Mouse (Mus musculus): ENCODE data around the gene Scamp1.
A peak's percentile ranks its signal among the peaks of the same experiment; 100 is the strongest.
"Not testable (repeated sequence)": the region's sequence is repeated elsewhere in the genome, so short reads cannot be mapped to it uniquely, and the experiment has no call there.

Gene Scamp1

GRCm38 (mm10) chr13:94285281-94285871, at the start of gene Scamp1:
Gene Scamp1 (minus strand): TSS chr13:94285857.
- peak; percentile 94 to 97 for DNase-seq (ENCODE audit: inconsistent age in 2 of 2, low spot score in 1 of 2)

DNA sequence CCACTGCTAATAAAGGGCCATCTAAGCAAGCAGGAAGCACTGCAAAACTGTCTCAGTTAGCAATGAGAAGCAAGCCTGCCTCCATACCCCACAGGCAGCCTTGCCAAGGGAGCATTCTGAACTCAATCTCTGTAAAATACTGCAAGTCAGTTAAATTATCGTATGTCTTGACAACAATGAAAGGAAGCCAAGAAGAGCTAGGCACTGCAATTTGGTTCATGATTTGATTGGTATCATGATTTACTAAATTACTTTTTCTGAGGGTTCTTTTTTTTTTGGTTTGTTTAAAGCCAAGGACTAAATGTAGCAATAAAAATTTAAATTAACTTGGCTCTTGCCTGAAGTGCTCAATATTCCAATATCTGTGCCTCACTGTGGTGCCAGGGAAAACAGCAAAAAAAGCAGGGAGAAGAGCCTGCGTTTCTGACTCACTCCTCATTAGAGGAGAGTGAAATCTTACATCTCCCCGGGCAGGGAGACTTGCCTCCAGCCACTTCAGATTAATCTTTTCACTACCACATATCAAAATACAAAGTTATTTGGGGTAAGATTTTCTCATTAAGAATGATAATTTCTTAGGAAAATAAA, 44.8 kb upstream of the Scamp1 start:
- no peak for DNase-seq (ENCODE audit: inconsistent age in 2 of 2, low spot score in 1 of 2)

DNA sequence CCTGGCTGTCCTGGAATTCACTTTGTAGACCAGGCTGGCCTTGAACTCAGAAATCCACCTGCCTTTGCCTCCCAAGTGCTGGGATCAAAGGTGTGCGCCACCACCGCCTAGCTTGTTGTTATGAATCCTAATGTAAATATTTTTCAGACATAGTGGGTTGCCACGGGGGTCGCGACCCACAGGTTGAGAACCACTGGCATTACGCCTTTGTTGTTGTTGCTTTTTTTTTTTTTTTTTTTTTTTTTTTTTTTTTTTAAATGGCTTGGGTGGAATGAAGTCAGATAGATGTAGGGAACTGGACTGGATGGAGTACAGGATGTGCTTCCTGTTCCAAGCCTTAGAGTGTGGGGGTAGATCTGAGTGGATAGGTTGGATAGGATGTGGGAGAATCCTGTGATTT, 43.3 kb upstream of the Scamp1 start:
- not testable (repeated sequence) for DNase-seq (ENCODE audit: inconsistent age in 2 of 2, low spot score in 1 of 2)

- peak; percentile 76 to 92 for DNase-seq (ENCODE audit: inconsistent age in 2 of 2, low spot score in 1 of 2)
Measured at GRCm38 (mm10) chr13:94328063-94328462, 42.4 kb upstream of the Scamp1 start.

DNA sequence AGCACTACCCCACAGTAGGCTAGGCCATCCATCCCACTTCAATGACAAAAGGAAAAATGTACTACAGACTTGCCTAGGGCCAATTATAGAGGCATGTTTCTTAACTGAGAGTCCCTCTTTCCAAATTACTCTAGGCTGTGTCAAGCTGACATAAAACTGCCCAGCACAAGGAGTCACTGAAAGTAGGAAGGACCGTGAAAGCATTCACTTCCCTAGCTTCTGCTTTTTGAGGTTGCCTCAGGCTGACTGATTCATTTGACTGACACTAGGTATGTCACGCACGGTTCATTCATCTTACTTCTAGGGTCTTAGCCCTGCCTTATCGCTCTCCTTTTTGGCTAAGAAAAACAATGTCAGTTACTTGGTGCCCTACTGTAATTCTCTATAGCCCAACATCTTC, 36.8 kb upstream of the Scamp1 start:
- DNase-seq (ENCODE audit: inconsistent age in 2 of 2, low spot score in 1 of 2), result no peak

DNA sequence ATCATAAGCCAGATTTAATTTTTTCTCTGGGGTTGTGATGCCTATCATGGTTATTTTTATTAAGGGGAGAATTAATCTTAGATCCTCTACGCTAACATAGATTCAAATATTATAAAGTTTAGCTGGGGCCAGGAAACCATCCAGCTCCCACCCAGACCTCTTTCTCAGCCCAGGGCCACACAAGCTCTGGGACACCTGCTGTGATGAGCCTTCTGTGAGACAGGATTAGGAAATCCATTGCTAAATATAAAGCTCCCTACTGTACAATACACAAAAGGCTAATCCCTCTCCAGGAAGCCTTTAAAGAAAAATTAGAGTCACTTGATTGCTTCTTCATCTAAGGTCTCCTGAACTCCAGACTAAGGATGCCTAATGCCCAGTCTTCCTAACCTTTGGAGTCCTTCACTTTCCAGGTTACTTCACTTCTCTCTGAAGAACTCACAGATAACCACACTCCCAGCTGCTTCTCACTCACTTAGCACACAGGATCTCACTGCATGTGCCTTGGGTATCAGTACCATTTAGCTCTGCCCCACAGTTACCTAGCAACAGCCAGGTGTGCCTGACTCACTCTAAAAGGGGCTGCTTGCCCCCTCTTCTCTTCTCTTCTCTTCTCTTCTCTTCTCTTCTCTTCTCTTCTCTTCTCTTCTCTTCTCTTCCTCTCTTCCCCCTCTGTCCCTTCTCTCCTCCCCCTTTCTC, 35.6 kb upstream of the Scamp1 start:
- DNase-seq (ENCODE audit: inconsistent age in 2 of 2, low spot score in 1 of 2), result no peak

DNA sequence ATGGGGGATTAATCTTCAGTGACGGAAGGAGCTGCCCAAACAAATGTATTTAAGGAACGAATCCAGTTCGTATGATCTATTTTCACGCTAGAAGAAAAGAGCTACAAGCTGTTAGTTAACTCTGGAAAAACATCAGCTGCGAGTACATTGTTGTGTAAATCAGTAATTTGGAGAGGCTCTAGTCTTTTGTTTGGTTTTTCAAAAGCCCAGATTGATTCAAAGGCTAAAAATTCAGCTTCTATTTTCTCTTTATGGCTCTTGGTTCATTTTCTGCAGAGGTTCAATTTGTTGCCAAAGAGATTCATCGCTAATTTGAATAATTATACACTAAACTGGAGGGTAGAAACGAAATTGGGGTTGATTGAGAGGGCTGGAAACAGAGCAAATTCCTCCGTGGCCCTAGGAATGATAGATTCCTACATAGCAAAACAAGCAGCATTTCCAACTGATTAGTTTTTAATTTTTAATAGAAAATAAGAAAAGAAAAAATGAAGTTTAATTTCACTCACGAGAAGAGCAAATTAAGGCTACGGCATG, 31.4 kb upstream of the Scamp1 start:
- no peak for DNase-seq (ENCODE audit: inconsistent age in 2 of 2, low spot score in 1 of 2)

DNA sequence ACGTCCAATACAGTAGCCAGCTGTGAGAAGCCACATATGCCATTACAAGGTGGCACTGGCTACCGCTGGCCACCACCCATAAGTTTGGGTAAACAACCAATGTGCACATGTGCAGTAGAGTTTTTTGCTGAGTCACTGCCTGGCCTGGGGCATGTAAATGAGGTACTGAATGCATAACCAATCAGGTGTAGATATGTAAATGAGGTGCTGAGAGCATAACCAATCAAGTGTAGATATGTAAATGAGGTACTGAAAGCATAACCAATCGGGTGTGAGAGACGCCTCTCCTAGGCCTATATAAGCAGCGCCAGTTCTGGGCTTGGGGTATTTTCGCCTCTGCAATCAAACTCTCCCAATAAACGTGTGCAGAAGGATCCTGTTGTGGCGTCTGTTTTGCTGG, 27.2 kb upstream of the Scamp1 start:
- DNase-seq (ENCODE audit: inconsistent age in 2 of 2, low spot score in 1 of 2), result not testable (repeated sequence)

DNA sequence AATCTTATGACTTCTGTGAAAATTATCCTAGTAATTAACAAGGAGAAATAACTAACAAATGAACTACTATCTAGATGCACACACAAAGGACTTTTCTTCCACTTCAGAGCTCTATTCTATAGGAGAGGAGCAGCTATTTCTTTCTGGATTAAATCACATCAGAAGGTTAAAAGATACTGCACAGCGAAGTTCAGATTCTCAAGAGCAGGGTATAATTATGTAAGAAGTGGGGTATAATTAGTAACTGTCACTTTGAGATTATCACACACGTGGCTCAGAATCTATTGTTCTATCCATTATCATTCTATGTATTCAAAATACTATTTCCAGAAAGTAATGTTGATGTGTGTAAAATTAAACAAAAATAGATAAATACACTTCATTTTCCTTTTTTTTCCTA, 22.6 kb upstream of the Scamp1 start:
- no peak for DNase-seq (ENCODE audit: inconsistent age in 2 of 2, low spot score in 1 of 2)

- DNase-seq (ENCODE audit: inconsistent age in 2 of 2, low spot score in 1 of 2), result no peak
Measured at GRCm38 (mm10) chr13:94307531-94307930, 21.9 kb upstream of the Scamp1 start.

- DNase-seq (ENCODE audit: inconsistent age in 2 of 2, low spot score in 1 of 2), result no peak
Measured at GRCm38 (mm10) chr13:94306968-94307289, 21.3 kb upstream of the Scamp1 start.

- peak; percentile 48 to 64 for DNase-seq (ENCODE audit: inconsistent age in 2 of 2, low spot score in 1 of 2)
Measured at GRCm38 (mm10) chr13:94306277-94306967, 20.8 kb upstream of the Scamp1 start.

DNA sequence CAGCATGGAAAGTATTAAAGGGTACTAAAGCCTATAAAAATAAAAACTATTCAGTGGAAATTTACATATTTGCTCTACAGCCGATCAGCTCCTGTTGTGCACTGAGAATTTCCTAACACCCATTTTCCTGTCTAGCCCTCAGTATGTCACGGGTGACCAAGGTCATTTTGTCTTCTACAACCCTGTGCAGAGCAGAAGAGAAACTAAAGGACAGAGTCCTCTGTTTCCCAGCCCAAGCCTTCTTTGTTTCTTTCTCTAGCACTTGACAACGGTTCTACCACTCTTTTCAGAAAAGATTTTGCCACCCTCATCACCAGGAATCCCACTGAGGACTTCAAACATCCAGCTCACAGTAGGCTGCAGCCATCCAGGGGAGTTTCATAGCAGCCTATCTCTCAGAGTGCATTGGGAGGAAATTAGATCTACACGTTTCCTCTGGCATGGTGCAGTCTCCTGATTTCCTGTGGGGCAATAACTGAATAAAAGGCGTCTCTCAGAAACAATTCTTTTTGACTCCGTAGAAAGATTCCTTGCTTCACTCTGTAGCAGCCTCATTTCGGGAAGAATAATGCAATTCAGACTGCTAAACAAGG, 15.4 kb upstream of the Scamp1 start:
- peak in 1 of 2 experiments; percentile 67 for DNase-seq (ENCODE audit: inconsistent age in 2 of 2, low spot score in 1 of 2)

DNA sequence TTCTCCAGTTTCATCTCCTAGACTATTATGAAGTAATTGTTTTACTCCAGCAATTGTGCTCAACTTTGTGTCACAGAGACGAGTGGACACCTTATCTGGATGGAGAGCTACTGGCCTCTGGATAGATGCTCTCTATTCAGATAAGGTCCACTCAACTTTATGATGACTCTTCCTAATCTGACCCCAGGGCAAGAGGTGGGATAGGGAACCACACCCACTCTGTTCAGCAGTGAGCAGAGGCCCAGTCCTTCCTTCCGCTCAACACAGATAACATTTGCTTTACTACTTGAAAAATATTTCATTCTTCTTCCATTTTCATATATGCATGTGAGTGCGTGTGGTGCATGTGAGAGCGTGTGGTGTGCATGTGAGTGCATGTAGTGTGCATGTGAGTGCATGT, 14.6 kb upstream of the Scamp1 start:
- DNase-seq (ENCODE audit: inconsistent age in 2 of 2, low spot score in 1 of 2), result no peak

DNA sequence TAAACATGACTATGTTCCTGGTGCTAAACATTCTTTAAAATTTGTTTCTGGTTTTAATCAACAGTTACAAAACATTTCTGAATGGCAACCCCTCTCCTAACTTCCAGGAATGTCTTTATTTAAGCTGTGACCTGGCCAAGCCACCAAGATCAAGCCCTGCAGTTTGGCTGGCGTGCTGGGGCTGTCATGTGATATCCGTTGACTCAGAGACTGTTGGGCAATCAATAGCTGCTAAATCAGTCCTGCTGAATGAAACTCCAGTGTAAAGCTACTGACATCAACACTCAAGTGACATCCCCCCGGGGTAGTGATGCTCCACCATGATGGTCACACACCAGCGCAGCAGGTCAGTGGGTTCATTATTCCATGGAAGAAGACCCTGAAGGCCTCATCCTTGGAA, 12.7 kb upstream of the Scamp1 start:
- peak; percentile 72 to 90 for DNase-seq (ENCODE audit: inconsistent age in 2 of 2, low spot score in 1 of 2)

DNA sequence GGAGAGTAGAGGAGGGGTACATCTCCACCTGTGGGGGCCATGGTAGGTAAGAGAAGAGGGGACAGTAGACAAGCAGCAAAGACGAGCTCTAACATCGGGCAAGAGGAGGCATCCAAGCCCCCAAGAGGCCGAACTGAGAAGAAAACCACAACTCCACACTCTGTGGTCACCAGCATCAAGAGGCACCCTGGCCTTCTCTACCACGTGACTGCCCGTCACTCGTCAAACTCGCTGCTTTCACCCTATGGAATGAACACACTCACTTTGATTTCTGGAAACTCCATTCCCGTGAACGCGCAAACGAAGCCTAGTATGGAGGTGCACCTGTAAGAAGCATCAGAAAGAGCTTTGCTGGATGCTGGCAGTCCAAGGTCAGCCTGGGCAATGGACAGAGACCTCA, 10.7 kb upstream of the Scamp1 start:
- no peak for DNase-seq (ENCODE audit: inconsistent age in 2 of 2, low spot score in 1 of 2)

DNA sequence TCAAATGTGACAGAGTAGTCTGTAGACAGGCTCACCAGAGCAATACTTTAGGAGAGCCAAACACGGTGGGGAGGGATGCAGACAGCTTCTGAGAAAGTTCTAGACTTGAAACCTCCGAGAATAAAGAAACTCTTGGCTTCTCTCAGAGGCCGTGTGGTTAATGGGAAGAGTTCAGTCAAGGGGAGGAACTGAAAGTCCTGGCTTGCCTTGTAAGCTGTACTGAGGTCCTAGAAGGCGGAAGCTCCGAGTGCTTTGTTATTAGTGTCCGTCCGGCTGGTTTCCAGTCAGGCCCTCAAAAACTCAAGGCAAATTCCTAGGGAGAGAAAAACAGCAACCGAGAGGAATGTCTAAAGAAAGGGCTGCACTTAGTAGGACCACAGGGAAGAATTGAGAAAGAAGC, 10.3 kb upstream of the Scamp1 start:
- peak in 1 of 2 experiments; percentile 23 for DNase-seq (ENCODE audit: inconsistent age in 2 of 2, low spot score in 1 of 2)

DNA sequence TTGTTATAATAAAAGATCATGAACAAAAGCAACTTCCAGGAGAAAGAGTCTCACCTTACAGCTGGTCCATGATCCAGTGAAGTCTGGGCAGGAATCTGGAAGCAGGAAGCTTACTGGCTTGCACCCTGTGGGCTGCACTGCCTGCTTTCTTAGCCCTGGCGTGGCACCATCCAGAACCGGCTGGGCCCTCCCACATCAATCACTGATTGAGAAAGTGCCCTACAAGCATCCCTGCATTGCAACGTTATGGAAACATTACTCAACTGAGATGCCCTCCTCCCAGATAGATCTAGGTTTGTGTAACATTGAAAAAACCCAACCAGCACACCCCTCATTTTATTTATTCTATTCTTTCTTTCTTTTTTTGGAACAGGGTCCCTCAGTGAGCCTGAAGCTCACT, 9.2 kb upstream of the Scamp1 start:
- no peak for DNase-seq (ENCODE audit: inconsistent age in 2 of 2, low spot score in 1 of 2)

DNA sequence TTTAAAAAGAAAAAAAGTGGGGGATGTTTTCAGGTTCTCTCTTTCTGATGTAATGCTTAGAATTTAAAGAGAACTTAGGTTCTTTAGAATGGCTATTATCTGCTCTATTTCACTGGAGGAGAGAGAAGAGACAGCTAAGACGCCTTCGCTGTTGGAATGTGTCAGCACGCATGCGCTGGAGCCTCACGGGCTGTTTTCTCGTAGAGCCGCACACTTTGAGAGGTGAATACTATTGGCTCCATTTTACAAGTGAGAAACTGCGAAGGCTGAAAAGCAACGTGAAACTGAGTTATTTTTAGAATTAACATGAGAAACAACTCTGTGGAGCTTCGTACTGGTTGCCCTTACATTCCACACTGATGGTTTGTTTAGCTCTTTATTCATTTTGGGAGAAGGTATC, 8.3 kb upstream of the Scamp1 start:
- no peak for DNase-seq (ENCODE audit: inconsistent age in 2 of 2, low spot score in 1 of 2)

GRCm38 (mm10) chr13:94286195-94286594, 538 bp upstream of the Scamp1 start:
- peak in 1 of 2 experiments; percentile 43 for DNase-seq (ENCODE audit: inconsistent age in 2 of 2, low spot score in 1 of 2)

DNA sequence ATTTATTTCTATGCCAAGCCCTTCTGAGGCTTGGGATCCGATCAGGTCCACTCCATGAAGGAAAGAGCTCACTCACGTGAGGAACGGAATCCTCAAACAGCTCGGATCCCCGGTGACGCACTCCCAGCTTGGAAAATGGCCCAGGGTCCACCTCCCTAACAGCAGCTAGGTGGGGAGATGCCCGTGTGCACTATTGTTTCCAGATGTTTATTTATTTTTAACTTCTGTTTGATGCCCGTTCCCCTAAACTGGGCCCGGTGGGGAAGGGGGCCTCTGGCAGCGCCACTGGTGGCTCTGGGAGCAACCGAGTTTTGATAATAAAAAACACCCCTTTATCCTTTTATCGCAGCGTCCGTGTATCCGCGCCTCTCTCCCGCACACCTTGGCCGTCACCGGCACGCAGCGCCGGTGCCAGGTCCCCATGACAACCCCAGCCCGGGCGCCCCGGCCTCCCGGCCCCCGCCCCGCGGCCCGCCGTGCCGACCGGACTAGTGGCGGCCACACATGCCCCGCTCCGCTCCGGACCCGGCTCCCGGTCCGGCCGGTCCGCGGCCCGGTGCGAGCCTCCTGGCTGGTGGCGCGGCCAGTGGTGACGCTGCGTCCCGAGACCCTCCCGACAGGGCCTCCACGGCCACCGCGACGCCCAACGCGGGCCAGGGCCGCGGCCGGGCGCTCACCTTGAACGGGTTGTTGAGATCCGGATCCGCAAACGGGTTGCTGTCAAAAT, 951 bp downstream of the Scamp1 start:
- DNase-seq (ENCODE audit: inconsistent age in 2 of 2, low spot score in 1 of 2), result peak; percentile 69 to 87

All from adrenal gland, adult (tissue).